Mouse (Mus musculus): ENCODE measurements around the gene Gm44579.

DNA sequence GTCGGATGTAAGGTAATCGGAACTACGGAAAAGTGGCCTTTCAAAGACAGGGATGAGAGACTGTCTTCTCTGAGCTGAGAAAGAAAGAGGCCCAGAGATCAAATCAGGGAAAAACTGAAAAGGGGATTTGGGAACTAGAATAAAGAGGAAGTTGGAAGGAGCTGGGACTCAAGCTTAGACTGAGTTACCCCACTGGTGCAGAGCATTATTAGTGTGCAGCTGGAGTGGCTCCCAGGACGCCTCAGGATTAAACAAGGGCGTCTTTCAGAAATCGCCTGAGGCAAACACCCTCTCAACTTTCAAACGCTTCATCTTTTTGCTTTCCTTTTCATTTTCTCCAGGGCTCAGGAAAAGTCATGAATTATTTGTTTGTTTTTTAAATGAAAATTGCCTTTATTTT lies 67.9 kb downstream of the Gm44579 start:
- no peak for TF ChIP-seq CTCF (IDR thresholded peaks at IDR 0.05; ENCODE audit: borderline replicate concordance, control insufficient read depth, extremely low read depth, insufficient read depth, low read length, poor library complexity)
- no peak for TF ChIP-seq POLR2A (IDR thresholded peaks at IDR 0.05; ENCODE audit: control insufficient read depth, extremely low read depth, insufficient read depth, low read length, poor library complexity)

Data from thymus, adult 2 months (tissue).